Mouse (Mus musculus) cortical plate, adult 2 months (tissue): ENCODE data around the gene Nxpe5. TPM values are rescaled to one million over a fixed set of nuclear protein-coding genes. Genes with fewer than 3 reads are reported as not detected.
A peak's percentile ranks its signal among the peaks of the same experiment; 100 is the strongest.
"Not testable (repeated sequence)": the region's sequence is repeated elsewhere in the genome, so short reads cannot be mapped to it uniquely, and the experiment has no call there.

ENCODE experiments used
- H3K27ac ChIP-seq: fragments of 200-500 bp; 2 replicates; pipeline ENCODE4 v1.5.1; 2012; ENCODE audit warnings: low read length, control low read depth, inconsistent platforms; ENCODE audit not compliant: insufficient read depth
- H3K4me1 ChIP-seq: fragments of 200-500 bp; 2 replicates; pipeline ENCODE4 v1.6.1; 2011; ENCODE audit warnings: low read length; ENCODE audit not compliant: control insufficient read depth, insufficient read depth
- H3K4me3 ChIP-seq: fragments of 200-500 bp; 2 replicates; pipeline ENCODE4 v1.5.1; 2011; ENCODE audit warnings: mild to moderate bottlenecking, low read length, control low read depth; ENCODE audit not compliant: insufficient read depth
- CTCF ChIP-seq: fragments of 200-500 bp; IDR thresholded peaks from 2 replicates; pipeline ENCODE4 v1.5.1; 2011; ENCODE audit warnings: mild to moderate bottlenecking, control low read depth, low read length; ENCODE audit not compliant: insufficient read depth; ENCODE audit errors: extremely low read depth
- POLR2A ChIP-seq: fragments of 200-500 bp; IDR thresholded peaks from 2 replicates; pipeline ENCODE4 v1.6.1; 2011; ENCODE audit warnings: mild to moderate bottlenecking, low read length, control low read depth; ENCODE audit not compliant: insufficient read depth; ENCODE audit errors: extremely low read depth
- polyA plus RNA-seq: library from polyadenylated mRNA; depleted of rRNA; stranded (reverse); fragments of >200 nt; gene quantifications from 2 replicates; pipeline ENCODE4 v1.2.3, GENCODE M21; 2012; rRNA removed

Nxpe5 gene
- polyA plus RNA-seq = not detected in 2 replicates

GRCm38 (mm10) chr5:138225700-138226099 is at the start of gene Nxpe5:
TSS of gene Nxpe5 (plus strand) at chr5:138225898.
- no peak within 1 kb of the TSS for H3K27ac ChIP-seq
- H3K4me1 ChIP-seq = no peaks in the 10 kb centered on the region
- TF ChIP-seq CTCF (no peak), POLR2A (no peak)
- H3K4me3 ChIP-seq = no peak within 1 kb of the TSS

DNA sequence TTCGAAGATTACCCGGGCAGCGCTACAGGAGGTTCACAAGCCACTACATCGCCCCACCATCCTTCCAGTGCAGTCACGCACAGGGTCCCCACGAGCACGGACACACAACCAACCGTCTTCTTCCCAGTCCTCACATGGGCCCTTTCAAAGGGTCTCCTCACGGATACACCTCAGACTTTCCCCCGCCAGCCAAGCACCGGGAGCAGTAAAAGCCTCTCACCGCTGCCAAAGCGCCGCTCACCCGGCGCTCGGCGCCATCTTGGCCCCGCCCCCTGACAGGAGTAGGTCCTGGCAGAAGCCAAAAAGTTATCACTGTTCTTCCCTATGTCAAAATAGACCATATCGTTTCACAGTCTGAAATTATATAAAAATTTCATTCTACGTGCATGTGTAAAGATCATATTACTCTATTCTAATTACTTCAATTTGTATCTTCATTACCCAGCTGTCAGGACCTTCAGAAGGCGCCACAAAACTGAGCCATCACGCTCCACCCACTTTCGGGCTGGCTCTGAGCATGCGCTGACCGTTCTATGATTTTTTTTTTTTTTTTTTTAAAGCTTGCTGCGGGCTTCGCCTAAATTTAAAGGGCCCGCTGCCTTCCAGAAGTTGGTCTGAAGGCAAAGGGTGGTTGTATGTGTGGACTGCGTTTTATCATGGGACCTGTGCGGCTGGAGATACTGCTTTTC is 38.6 kb upstream of the Nxpe5 start, which contains the start of the genes Taf6 and Cnpy4:
Taf6 (minus strand) TSS at position 502 of the 689 bp plus-strand sequence.
Cnpy4 (plus strand) TSS at position 536 of the 689 bp plus-strand sequence.
- peak within 1 kb of the TSS; percentile 71 for H3K4me3 ChIP-seq
- no peaks in the 10 kb centered on the region for H3K4me1 ChIP-seq
- TF ChIP-seq CTCF = no peak
- peak; percentile 89 for TF ChIP-seq POLR2A
- peak within 1 kb of the TSS; percentile 65 for H3K27ac ChIP-seq

DNA sequence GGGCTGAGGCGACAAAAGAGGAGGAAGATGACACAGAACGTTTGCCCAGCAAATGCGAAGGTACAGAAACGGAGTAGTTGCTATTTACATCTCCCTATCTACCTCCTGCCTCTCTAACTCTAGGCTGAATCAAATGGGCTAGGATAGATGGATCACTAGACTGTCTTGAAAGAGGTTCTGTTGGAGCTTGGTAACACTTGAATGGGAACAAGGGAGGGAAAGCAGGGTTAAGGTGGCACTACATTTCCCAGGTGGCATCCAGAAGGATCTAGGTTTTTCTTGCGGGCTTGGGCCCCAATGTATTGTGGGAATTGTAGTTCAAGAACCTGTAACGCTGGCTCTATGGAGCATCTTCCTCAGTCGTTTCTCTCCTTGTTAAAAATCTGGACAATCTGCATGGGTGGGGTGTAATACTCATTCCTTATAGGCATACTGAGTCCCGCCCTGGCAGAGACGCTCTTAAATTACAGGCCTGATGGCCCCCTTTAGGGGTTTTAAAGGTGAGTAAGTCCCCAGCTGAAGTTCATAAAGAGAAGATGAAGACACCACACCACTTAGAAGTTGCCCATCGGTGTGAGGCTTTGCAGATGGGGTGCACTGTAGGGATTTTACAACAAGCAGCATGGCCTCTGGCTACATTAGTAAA is 37.9 kb upstream of the Nxpe5 start:
- TF ChIP-seq CTCF (no peak), POLR2A (0 out of 2 replicates have a peak, but pooled peaks have one; percentile 18)
- Histone ChIP-seq H3K4me3 (peak overlapping the region; percentile 71), H3K27ac (peak overlapping the region; percentile 65), H3K4me1 (no peaks in the 10 kb centered on the region)

GRCm38 (mm10) chr5:138193771-138194727 is 31.6 kb upstream of the Nxpe5 start, which contains the start of gene Mblac1:
TSS of gene Mblac1 (plus strand) at chr5:138194314.
- TF ChIP-seq POLR2A (peak; percentile 81), CTCF (no peak)
- Histone ChIP-seq H3K4me1 (no peaks in the 10 kb centered on the region; the same call in 1 of the 2 replicates), H3K4me3 (peak within 1 kb of the TSS; percentile 75), H3K27ac (peak within 1 kb of the TSS; percentile 68)

DNA sequence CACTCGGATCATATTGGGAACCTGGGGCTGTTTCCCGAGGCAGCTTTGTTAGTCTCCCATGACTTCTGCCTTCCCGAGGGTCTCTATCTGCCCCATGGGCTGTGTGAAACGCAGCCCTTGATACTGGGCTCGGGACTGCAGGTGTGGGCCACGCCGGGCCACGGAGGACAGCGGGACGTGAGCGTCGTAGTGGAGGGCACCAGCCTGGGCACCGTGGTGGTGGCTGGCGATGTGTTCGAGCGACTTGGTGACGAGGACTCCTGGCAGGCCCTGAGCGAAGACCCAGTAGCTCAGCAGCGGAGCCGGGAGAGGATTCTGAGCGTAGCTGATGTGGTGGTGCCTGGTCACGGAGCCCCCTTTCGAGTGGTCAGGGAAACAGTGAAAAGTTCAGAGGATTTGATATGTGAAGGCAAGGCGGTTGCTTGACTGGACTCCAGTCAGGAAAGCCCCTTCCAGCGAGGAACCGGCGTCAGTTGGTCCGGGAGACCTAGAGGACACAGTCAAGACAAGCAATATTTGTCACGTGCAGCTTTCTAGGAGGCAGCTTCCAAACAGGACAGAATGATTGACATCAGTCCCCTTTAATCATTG is 30.8 kb upstream of the Nxpe5 start:
- Histone ChIP-seq H3K4me1 (no peaks in the 10 kb centered on the region; the same call in 1 of the 2 replicates), H3K4me3 (peak overlapping the region; percentile 75), H3K27ac (peak overlapping the region; percentile 68)
- TF ChIP-seq CTCF (no peak), POLR2A (no peak)

DNA sequence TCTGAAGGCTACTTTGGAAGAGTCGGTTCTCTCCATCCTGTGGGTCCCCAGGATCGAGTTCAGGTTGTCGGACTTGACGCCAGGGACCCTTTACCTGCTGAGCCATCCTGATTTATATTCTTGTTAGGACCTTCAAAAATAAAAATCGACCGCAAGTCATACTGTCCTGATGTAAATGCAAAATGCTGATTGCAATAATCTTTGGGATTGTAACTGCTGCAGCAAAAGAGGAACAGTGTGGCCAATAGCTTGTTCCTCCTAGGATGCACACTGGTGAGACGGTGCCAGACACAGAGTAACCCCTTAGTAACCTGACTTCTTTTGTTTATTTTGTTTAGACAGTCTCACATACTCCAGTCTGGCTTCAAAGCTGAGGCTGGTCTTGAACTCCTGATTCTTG is 30.2 kb upstream of the Nxpe5 start:
- TF ChIP-seq POLR2A (no peak), CTCF (no peak)
- H3K27ac ChIP-seq = no peak overlapping the region
- H3K4me1 ChIP-seq = no peaks in the 10 kb centered on the region; the same call in 1 of the 2 replicates
- peak overlapping the region; percentile 75 for H3K4me3 ChIP-seq

DNA sequence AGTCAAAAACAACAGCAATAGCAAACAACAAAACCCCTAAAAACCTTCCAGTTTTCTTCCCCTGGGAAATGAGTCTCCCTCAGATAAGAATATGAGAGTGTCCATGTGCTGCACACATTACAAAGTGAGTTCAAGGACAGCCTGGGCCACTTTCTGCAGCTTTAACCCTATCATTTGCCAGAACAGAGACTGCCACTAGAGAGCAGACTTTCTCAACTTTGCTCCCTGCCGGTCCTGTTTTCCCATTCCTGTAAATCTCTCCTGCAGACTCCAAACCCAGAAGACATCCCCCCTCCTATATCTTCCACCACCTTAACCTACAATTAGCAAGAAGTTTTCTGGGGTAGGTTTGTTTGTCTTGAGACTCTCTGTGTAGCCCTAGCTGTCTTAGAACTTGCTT is 26.1 kb upstream of the Nxpe5 start:
- Histone ChIP-seq H3K4me3 (no peak overlapping the region), H3K27ac (no peak overlapping the region), H3K4me1 (no peaks in the 10 kb centered on the region; the same call in 1 of the 2 replicates)
- no peak for TF ChIP-seq POLR2A
- peak; percentile 46 for TF ChIP-seq CTCF

DNA sequence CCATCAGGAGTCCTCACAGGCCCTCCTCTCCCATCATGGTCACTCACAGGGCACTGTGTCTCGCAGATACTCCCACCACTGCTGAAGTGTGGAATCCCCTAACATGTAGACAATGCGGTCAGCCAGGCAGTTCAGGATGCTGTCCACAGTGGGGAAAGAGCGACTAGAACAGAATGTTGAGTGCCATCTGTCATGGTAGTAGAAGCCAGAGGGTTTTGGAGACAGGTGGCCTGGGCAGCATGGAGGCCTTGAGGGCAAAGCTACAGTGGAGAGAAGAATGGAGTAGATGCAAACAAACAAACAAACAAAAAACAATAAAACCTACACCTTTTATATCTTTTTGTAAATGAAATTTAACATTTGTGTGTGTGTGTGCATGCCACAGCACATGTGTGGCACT is 23.6 kb upstream of the Nxpe5 start:
- TF ChIP-seq CTCF (no peak), POLR2A (no peak)
- Histone ChIP-seq H3K4me3 (no peak overlapping the region), H3K4me1 (no peaks in the 10 kb centered on the region), H3K27ac (no peak overlapping the region)

DNA sequence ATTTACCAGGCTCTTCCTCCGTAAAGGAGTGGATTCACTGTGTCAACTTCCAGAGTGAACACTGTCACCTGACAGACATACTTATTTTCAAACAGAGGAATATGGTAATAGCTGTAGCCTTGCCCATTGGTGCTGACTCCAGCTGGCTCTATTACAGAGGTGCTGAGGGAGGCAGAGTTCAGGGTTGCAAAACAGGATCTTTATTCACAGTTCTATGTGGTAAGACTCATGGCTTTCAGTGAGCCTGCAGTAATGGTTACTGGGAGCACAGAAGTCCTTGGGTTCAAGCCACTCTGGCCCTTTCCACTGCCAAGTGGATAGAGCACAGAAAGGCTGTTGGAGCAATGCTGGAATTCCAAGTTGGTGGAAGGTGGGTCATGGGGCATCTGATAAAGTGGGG is 18.4 kb upstream of the Nxpe5 start:
- TF ChIP-seq POLR2A = no peak
- TF ChIP-seq CTCF = no peak
- Histone ChIP-seq H3K4me1 (no peaks in the 10 kb centered on the region), H3K27ac (no peak overlapping the region)

GRCm38 (mm10) chr5:138207873-138208272 is 17.8 kb upstream of the Nxpe5 start:
- TF ChIP-seq POLR2A (no peak), CTCF (no peak)
- Histone ChIP-seq H3K27ac (no peak overlapping the region), H3K4me1 (no peaks in the 10 kb centered on the region), H3K4me3 (no peak overlapping the region)

More for the DNA sequence above, 18.4 kb upstream of the Nxpe5 start:
- no peak overlapping the region for H3K4me3 ChIP-seq

DNA sequence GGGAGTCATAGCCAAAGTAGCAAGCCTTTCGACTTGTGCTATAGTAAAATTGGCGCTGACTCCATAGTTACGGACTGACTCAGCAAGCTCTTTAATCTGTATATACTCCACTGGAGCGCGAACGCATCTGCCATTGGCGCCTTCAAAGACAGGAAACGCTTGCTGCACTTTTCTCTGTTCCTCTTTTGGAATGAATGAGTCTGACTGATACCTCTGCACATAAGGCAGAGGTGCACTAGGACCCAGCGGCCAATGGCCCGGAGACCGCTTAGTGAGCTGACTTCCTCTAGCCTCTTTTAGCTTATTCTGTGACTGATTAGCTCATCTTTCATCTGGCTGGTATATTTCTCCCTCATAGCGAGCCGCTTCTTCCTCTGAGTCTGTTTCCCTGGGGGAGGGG is 9.1 kb upstream of the Nxpe5 start:
- not testable (repeated sequence) for H3K27ac ChIP-seq, H3K4me3 ChIP-seq, H3K4me1 ChIP-seq
